Mouse (Mus musculus) spleen, adult 18-20 months (tissue): ENCODE data around the gene Snta1.
"Not testable (repeated sequence)": the region's sequence is repeated elsewhere in the genome, so short reads cannot be mapped to it uniquely, and the experiment has no call there.

Source experiments
- DNase-seq, 2 experiments: peaks; one replicate each; pipeline ENCODE4 v3.0.0; 2022; ENCODE audit warnings: mixed read lengths in 2 of 2

The Snta1 gene

DNA sequence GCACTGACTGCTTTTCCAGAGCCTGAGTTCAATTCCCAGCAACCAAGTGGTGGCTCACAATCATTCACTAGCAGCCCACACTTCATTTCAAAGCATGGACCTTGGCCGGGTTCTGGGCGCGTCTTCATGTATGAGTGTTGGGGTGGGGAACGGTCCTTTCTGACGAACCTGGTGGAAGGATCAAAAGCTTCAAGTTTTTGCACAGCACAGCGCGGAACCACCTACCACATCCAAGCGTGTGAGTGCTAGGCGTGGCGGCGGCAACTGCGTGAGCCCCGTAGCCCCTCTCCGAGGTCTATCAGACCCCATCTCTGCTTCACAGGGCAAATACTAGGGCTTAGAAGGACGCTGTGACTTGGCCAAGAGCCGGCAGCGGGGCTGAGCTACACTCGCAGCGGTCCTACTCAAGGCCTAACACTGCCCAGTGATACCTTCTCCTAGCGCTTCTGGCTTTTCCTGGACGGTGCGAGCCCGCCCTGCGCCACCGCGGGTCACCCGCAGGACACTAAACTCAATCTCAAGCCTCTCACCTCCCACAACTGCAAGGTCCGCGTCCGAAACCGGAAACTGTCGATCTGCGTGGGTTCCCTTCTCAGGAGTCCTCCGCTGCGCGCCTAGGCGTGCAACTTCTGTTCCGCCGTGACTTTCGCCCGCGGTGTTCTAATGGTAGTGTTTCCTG, 35.6 kb downstream of the Snta1 start:
- DNase-seq: peak; percentile 69 to 88

DNA sequence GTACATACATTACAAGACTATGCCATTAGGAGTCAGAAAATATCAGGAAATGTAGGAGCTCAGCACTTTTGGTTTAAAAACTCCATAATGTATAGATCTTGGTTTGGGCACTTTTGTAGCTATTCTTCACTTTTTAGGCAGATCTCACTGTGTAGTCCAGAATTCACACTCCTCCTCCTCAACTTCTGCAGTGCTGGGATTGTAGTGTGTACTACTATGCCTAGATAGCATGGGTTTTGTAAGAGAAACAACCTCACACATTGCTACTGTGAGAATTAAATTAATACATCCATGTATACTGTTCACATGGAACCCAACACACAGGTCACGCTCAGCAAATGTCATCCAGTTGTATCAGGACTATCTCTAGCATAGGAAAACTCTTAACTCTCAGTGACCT, 40.4 kb downstream of the Snta1 start:
- DNase-seq: no peak

DNA sequence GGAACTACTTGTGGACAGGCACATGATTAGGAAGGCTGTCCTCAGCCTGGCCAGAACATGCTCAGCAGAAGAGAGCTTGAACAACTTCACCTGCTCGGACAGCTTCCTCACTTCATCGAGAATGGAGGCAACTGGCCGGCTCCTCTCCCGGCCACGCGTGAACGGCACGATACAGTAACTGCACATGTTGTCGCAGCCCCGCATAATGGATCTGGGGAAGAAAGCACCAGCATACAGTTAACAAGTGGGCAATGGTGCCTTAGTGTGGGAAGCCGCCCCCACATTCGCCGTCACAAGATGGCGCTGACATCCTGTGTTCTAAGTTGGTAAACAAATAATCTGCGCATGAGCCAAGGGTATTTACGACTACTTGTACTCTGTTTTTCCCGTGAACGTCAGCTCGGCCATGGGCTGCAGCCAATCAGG, 53.9 kb downstream of the Snta1 start:
- DNase-seq: not testable (repeated sequence)

DNA sequence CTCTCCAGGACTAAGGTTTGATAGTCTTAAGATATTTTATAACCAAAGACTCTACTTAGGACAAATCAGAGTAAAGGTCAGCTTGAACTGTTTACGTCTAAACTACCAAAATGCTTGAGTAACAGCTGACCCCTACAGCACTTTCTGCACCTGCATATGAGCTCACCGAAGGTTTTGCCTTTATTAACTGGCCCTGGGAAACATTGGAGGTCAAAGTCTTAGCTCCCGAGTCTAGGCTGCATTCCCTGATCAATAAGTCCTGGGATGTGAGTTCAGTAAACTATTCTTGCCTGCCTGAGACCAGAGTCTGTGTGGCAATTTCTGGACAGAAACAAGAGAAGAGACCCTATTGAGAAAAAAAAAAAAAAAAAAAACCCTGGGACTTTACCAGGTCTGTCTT, 59.7 kb downstream of the Snta1 start:
- no peak for DNase-seq

DNA sequence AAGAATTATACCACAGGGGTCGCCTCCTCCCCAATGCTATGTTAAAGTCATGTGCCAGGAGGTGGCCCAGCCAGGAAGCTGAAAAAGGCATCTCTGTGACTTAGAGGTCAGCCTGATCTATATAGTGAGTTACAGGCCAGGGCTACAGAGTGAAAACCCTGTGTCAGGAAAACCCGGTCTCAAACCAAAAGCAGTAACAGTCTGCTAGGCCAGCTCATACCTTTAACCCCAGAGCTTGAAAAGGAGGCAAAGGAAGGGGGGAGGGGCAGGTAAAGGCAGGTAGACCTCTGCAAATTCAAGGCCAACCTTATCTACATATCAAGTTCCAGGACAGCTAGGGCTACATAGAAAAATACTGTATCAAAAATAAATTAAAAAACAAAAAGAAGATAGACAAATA, 68.5 kb downstream of the Snta1 start:
- DNase-seq: no peak

DNA sequence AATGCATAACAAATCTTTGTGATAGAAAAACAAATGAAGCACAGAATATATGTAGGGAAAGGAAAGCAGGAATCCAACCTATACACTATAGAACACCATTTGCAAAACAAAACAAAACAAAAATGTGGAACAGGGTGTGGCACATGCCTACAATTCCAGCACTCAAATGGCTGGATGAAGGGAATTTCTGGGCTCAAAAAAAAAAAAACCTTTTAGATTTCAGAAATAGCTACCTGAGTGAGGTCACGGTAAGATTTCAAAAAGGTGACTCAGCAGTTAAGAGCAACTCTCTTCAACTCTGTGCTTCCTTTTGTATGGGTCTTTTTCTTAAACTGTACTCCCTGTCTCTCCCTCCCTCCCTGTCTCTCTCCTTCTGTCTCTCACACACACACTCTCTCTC, 69.7 kb downstream of the Snta1 start:
- DNase-seq: no peak

DNA sequence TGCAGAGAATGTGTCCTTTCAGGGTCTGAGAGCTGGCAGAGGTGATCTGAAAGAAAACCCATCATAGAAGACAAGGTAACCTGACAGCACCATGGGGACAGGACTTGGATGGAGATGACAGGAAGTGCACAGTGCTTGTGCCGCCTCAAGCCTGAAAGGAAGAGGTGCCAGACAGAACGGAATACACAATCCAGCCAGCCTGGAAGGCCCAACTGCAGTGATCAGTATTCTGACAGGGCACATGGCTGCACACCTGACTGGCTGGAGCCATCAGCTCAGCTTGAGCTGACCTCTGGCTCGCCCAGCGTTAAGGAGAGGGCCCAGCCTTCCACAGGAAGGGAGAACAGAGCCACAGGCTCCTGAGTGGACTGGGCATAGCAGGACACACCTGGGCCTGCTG, 72.3 kb downstream of the Snta1 start:
- DNase-seq: no peak

DNA sequence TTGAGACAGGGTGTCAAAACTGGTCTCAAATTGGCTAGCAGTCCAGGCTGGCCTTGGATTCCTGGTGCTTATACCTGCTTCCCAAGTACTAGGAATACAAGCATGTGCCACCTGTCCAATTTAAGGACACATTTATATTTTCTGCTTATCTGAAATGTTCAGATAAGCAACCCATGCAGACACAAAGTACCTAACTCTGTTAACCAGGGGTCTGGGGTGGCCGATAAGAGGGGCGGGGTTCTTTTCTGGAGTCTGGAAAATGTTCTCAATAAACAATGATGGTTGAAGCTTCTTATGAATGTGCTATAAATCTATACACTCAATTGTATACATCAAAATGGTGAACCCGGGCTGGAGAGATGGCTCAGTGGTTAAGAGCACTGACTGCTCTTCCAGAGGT, 81.0 kb downstream of the Snta1 start:
- no peak for DNase-seq
